Mouse (Mus musculus) megakaryocyte, embryonic 14.5 days (primary cell): ENCODE measurements around the gene Nrarp. TPM values are rescaled to one million over a fixed set of nuclear protein-coding genes. Genes with fewer than 3 reads are reported as not detected.

Experiments used
- H3K27me3 ChIP-seq: replicated peaks from 2 replicates; pipeline ENCODE3; 2012; ENCODE audit warnings: inconsistent platforms
- H3K36me3 ChIP-seq: replicated peaks from 2 replicates; pipeline ENCODE3; 2012; ENCODE audit warnings: low read length, inconsistent platforms, mixed read lengths
- H3K4me1 ChIP-seq: 2 replicates; pipeline ENCODE4 v1.6.1; 2012; ENCODE audit warnings: inconsistent platforms
- H3K4me3 ChIP-seq: replicated peaks from 2 replicates; pipeline ENCODE3; 2012; ENCODE audit warnings: moderate library complexity, mild to moderate bottlenecking, inconsistent platforms
- H3K9me3 ChIP-seq: 2 replicates; pipeline ENCODE4 v1.6.1; 2012; ENCODE audit warnings: inconsistent platforms
- FLI1 ChIP-seq: IDR thresholded peaks from 2 replicates; pipeline ENCODE4 v1.6.1; 2012; ENCODE audit warnings: low read length, inconsistent platforms, mixed read lengths
- GATA1 ChIP-seq: IDR thresholded peaks from 3 replicates; pipeline ENCODE4 v1.6.1; 2012; ENCODE audit warnings: mixed read lengths, low read length, inconsistent platforms, borderline replicate concordance
- polyA plus RNA-seq: library from polyadenylated mRNA; stranded (reverse); fragments of >175 nt; gene quantifications from 2 replicates; pipeline ENCODE4 v1.2.3, GENCODE M21; 2012; ENCODE audit warnings: low replicate concordance; ENCODE audit not compliant: insufficient read depth

The Nrarp gene
- polyA plus RNA-seq, 1 experiment, result 8.1 TPM

DNA sequence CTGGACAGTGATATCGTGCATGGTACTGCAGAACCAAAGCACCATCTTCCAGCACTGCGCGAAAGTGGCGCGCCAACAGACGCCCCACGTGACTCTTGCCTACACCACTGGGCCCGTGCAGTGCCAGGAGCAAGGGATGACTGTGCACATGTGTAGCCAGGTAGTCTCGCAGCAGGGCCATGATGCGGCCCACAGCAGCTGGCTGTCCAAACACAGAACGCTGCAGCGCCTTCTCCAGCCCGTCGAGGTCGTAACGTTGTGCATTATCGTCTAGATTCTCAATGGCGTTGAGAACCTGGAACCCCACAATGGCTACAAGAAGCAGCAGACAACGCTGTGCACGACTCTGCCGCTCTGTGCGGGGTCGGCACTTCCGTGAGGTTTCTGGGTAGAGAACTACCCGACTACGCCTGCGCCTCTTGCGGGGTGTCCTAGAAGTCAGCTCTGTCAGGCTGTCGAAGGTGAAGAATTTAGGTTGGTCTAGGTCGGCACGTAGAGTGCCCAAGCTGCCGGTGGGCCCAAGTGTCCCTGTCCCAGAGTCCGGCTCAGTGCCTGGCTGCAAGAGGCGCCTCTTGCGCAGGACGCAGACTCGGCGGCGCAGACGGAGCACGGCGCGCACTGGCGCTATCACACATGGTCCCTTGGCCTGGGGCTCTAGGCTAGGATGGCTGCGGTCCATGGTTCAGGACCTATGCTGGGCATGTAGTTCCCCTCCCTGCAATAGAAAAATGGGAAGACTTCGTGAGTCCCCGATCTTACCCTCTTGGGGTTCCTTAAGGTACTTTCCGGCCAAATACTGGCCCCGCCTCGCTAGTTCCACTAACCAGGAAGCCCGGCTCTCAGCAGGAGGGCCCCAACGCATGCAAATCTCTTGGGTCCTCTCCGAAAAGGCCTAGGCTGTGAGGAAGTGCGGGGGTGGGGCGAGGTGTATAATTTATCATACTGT, 14.9 kb downstream of the Nrarp start:
- no peak for TF ChIP-seq GATA1
- H3K27me3 ChIP-seq, result no peaks in the 10 kb centered on the region
- no peaks in the 10 kb centered on the region for H3K9me3 ChIP-seq
- peaks cover 86% of the 10 kb centered on the region for H3K4me1 ChIP-seq
- peak overlapping the region; percentile 95 for H3K4me3 ChIP-seq
- peaks cover 75% of the 10 kb centered on the region for H3K36me3 ChIP-seq

- no peaks in the 10 kb centered on the region for H3K27me3 ChIP-seq
- no peaks in the 10 kb centered on the region for H3K9me3 ChIP-seq
- H3K4me3 ChIP-seq, result peak within 1 kb of the TSS; percentile 95
- peaks cover 89% of the 10 kb centered on the region for H3K4me1 ChIP-seq
- TF ChIP-seq FLI1, result no peak
- peaks cover 75% of the 10 kb centered on the region for H3K36me3 ChIP-seq
Observed at GRCm38 (mm10) chr2:25196172-25196954, 15.8 kb downstream of the Nrarp start, which contains the start of gene Tor4a. TSS of gene Tor4a (minus strand) at chr2:25196886.

GRCm38 (mm10) chr2:25197191-25197590, 16.6 kb downstream of the Nrarp start:
- Histone ChIP-seq H3K36me3 (peaks cover 77% of the 10 kb centered on the region), H3K27me3 (no peaks in the 10 kb centered on the region), H3K9me3 (no peaks in the 10 kb centered on the region), H3K4me1 (peaks cover 87% of the 10 kb centered on the region), H3K4me3 (peak overlapping the region; percentile 95)
- TF ChIP-seq FLI1 (no peak), GATA1 (no peak)

DNA sequence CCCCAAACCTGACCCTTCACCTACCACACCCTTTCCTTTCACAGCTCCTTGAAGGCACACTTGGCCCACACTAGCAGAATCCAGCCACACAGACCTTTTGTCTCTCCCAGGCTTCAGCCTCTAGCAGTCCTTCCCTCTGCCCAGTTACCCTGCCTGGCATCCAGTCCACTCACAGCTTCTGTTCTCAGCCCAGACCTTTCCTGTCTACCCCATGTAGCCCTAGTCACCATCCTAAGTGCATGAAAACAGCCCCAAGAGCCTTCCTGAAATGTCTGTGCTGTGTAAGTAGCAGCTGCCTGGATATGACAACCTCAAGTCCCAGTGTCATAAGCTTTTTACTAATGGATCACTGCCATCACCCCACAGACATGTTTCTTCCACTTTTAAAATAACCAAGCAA, 17.4 kb downstream of the Nrarp start:
- no peak for TF ChIP-seq GATA1
- TF ChIP-seq FLI1, result no peak
- H3K36me3 ChIP-seq, result peaks cover 79% of the 10 kb centered on the region
- H3K9me3 ChIP-seq, result no peaks in the 10 kb centered on the region
- H3K4me1 ChIP-seq, result peaks cover 88% of the 10 kb centered on the region
- no peaks in the 10 kb centered on the region for H3K27me3 ChIP-seq
- H3K4me3 ChIP-seq, result peak overlapping the region; percentile 40

- H3K4me1 ChIP-seq, result peaks cover 87% of the 10 kb centered on the region
- H3K9me3 ChIP-seq, result no peaks in the 10 kb centered on the region
- TF ChIP-seq GATA1 (no peak), FLI1 (no peak)
- H3K36me3 ChIP-seq, result peaks cover 79% of the 10 kb centered on the region
- H3K4me3 ChIP-seq, result no peak overlapping the region
- H3K27me3 ChIP-seq, result no peaks in the 10 kb centered on the region
Observed at GRCm38 (mm10) chr2:25200631-25201030, 20.1 kb downstream of the Nrarp start.

GRCm38 (mm10) chr2:25203631-25204214, 23.2 kb downstream of the Nrarp start:
- peaks cover 99% of the 10 kb centered on the region for H3K36me3 ChIP-seq
- no peak overlapping the region for H3K4me3 ChIP-seq
- H3K27me3 ChIP-seq, result no peaks in the 10 kb centered on the region
- TF ChIP-seq FLI1, result no peak
- TF ChIP-seq GATA1, result no peak
- H3K9me3 ChIP-seq, result no peaks in the 10 kb centered on the region
- H3K4me1 ChIP-seq, result peaks cover 83% of the 10 kb centered on the region

- no peaks in the 10 kb centered on the region for H3K9me3 ChIP-seq
- H3K4me1 ChIP-seq, result peaks cover 87% of the 10 kb centered on the region
- H3K27me3 ChIP-seq, result no peaks in the 10 kb centered on the region
Observed at GRCm38 (mm10) chr2:25207593-25207992, 27.0 kb downstream of the Nrarp start.

DNA sequence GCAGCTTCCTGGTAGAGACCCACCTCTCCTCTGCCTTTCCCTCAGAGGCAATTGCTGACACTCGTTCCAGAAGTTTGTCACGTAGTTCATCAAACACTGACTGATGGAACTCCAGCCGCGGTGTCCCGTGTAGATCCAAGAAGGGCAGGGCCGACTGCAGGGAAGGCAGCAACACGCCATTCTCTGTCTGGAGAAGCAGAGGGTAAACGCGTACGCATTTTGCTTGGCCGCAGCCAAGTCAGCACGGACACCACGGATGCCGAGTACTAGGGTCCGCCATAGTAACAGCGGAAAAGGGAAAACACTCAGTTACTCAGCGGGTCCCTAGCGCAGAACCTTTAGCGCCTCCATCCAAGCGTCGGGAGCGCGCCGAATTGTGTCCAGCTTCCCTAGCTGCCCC, 30.1 kb downstream of the Nrarp start:
- no peaks in the 10 kb centered on the region for H3K9me3 ChIP-seq
- H3K4me3 ChIP-seq, result peak overlapping the region; percentile 94
- TF ChIP-seq GATA1, result no peak
- peaks cover 2% of the 10 kb centered on the region for H3K27me3 ChIP-seq
- H3K4me1 ChIP-seq, result peaks cover 79% of the 10 kb centered on the region
- H3K36me3 ChIP-seq, result peaks cover 47% of the 10 kb centered on the region

More at GRCm38 (mm10) chr2:25207593-25207992, 27.0 kb downstream of the Nrarp start:
- H3K36me3 ChIP-seq, result peaks cover 78% of the 10 kb centered on the region
- TF ChIP-seq GATA1, result no peak
- TF ChIP-seq FLI1, result no peak
- no peak overlapping the region for H3K4me3 ChIP-seq

DNA sequence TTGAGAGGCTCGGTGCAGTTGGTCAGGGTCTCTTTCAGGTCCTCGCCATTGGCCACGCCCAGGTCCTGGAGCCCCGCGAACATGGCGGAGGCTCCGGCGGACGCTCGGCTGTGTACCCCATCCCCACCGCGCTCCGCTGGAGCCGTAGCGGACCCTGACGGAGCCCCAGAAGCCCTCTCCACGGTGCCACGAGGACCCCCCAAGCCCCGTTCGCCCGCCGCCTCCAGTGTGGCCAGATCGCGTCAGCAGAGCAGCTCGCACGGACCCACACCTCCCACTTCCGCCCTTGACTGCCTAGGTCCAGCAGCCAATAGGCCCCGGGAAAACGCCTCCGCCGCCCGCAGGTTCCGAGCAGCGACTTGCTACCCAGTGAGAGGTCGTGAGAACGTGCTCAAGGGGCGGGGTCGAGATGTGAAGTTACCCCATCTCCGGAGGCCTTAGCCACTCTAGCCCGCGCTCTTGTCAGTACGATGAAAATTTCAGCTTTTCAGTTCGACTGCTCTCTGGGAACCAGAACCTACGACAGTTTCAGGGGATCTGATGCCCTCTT, 30.6 kb downstream of the Nrarp start, which contains the start of gene Nelfb:
TSS of gene Nelfb (minus strand) at position 369 of the 550 bp plus-strand sequence.
- Histone ChIP-seq H3K9me3 (no peaks in the 10 kb centered on the region), H3K27me3 (peaks cover 2% of the 10 kb centered on the region), H3K4me1 (peaks cover 79% of the 10 kb centered on the region), H3K36me3 (peaks cover 42% of the 10 kb centered on the region), H3K4me3 (peak within 1 kb of the TSS; percentile 94)
- TF ChIP-seq FLI1, result no peak
- TF ChIP-seq GATA1, result no peak
